8 mouse cellular contexts compared by ENCODE assay signal in genomic region chr17:46623819-46624557, GRCm38 (mm10). TPM values are rescaled to one million over a fixed set of nuclear protein-coding genes. Genes with fewer than 3 reads are reported as not detected.
DNase-seq lines count a peak whose midpoint lies in the region; ATAC-seq and TF ChIP-seq lines count a peak whose summit lies in the region.

No protein-coding gene starts in this region.

- peaks cover 76% of the 10 kb centered on the region for H3K4me1 ChIP-seq in forebrain, embryonic 12.5 days
- H3K4me1 ChIP-seq in forebrain, embryonic 16.5 days (replicated peaks; ENCODE audit: control insufficient read depth, insufficient read depth, low read length), result peaks cover 72% of the 10 kb centered on the region
- H3K4me1 ChIP-seq in bone marrow macrophage, adult 2 months (ENCODE audit: control insufficient read depth, insufficient read depth, low read length), result peaks cover 18% of the 10 kb centered on the region

- peak; percentile 43 for DNase-seq in lung, postnatal 36 days
- DNase-seq in adipocyte (ENCODE audit: low spot score), result no peak
- no peak for DNase-seq in T-cell, adult 2 months (ENCODE audit: low spot score)
- no peak for DNase-seq in left cerebral cortex, adult 2 months (ENCODE audit: extremely low spot score in 1 of 2, low spot score in 2 of 2)

- H3K27me3 ChIP-seq in forebrain, embryonic 12.5 days, result no peaks in the 10 kb centered on the region
- H3K27me3 ChIP-seq in forebrain, embryonic 16.5 days (replicated peaks; ENCODE audit: control insufficient read depth, insufficient read depth, low read length), result no peaks in the 10 kb centered on the region

- TF ChIP-seq CTCF in bone marrow macrophage, adult 2 months (IDR thresholded peaks at IDR 0.05; ENCODE audit: low read depth, low read length), result no peak
- no peak; the same call in 1 of the 2 replicates for TF ChIP-seq CTCF in left cerebral cortex, adult 2 months (IDR thresholded peaks at IDR 0.05)

- WGBS in forebrain, embryonic 12.5 days, result 38% methylated on average over 10 of the region's 10 CpGs
- 21% methylated on average over 10 of the region's 10 CpGs for WGBS in forebrain, embryonic 16.5 days

- no peak for TF ChIP-seq POLR2A in bone marrow macrophage, adult 2 months (IDR thresholded peaks at IDR 0.05; ENCODE audit: borderline replicate concordance, low read depth, low read length)

- H3K36me3 ChIP-seq in forebrain, embryonic 12.5 days (replicated peaks), result no peaks in the 10 kb centered on the region
- no peaks in the 10 kb centered on the region for H3K36me3 ChIP-seq in forebrain, embryonic 16.5 days (ENCODE audit: control insufficient read depth, insufficient read depth)

- 0 out of 2 replicates have a peak overlapping the region, but pooled peaks have one; percentile 21 for H3K9ac ChIP-seq in forebrain, embryonic 12.5 days
- H3K9ac ChIP-seq in forebrain, embryonic 16.5 days (replicated peaks; ENCODE audit: low read depth, low read length), result no peak overlapping the region

- H3K27ac ChIP-seq in forebrain, embryonic 12.5 days, result peak overlapping the region; percentile 53
- H3K27ac ChIP-seq in forebrain, embryonic 16.5 days (ENCODE audit: low read length), result no peak overlapping the region
- H3K27ac ChIP-seq in bone marrow macrophage, adult 2 months (ENCODE audit: insufficient read depth, low read depth, low read length), result peak overlapping the region; percentile 66
- no peak overlapping the region for H3K27ac ChIP-seq in left cerebral cortex, adult 2 months

- intact Hi-C loops in left cerebral cortex, adult 2 months (cut with DNase I), result no loop called here

- no peaks in the 10 kb centered on the region for H3K9me3 ChIP-seq in forebrain, embryonic 12.5 days
- H3K9me3 ChIP-seq in forebrain, embryonic 16.5 days (ENCODE audit: control insufficient read depth, low read length), result no peaks in the 10 kb centered on the region

- ATAC-seq in forebrain, embryonic 12.5 days (ENCODE audit: low FRiP score), result no peak
- no peak for ATAC-seq in forebrain, embryonic 16.5 days
- ATAC-seq in hematopoietic stem cell, adult 5-6 weeks (replicated peaks in 1 of 2; ENCODE audit: insufficient read depth in 1 of 2, low FRiP score in 2 of 2, low TSS enrichment in 1 of 2, low read depth in 1 of 2, poor library complexity in 2 of 2, severe bottlenecking in 2 of 2), result peak; percentile 21 to 33

- 0 out of 2 replicates have a peak overlapping the region, but pooled peaks have one; percentile 2 for H3K4me2 ChIP-seq in forebrain, embryonic 12.5 days
- H3K4me2 ChIP-seq in forebrain, embryonic 16.5 days (ENCODE audit: low read length), result no peak overlapping the region

- H3K4me3 ChIP-seq in forebrain, embryonic 12.5 days (replicated peaks), result no peak overlapping the region
- no peak overlapping the region for H3K4me3 ChIP-seq in forebrain, embryonic 16.5 days (replicated peaks; ENCODE audit: low read length)
- H3K4me3 ChIP-seq in bone marrow macrophage, adult 2 months (ENCODE audit: insufficient read depth, low read length), result no peak overlapping the region
- H3K4me3 ChIP-seq in left cerebral cortex, adult 2 months, result no peak overlapping the region

RNA-seq across cellular contexts. Expression of gene Ptk7, which starts 5.3 kb away (rescaled TPM):
- polyA plus RNA-seq in forebrain, embryonic 12.5 days (2016; fragmentation: Nextera tagmentation; extraction: Ambion mirVana), result 55.3 and 56.4 TPM in 2 replicates
- 33.9 and 36.5 TPM in 2 replicates for polyA plus RNA-seq in forebrain, embryonic 16.5 days (2015; fragmentation: Nextera tagmentation; extraction: Ambion mirVana)
- 0.43 and 0.56 TPM in 2 replicates for polyA plus RNA-seq in bone marrow macrophage, adult 2 months (2012; ENCODE audit: insufficient read depth, insufficient read length, missing spikeins)
- total RNA-seq in hematopoietic stem cell, adult 5-6 weeks (2017), result 7.2 and 15.6 TPM in 2 replicates
- total RNA-seq in left cerebral cortex, adult 2 months (2021), result 1 to 10 TPM; 8.3 to 9.4 TPM

RNA-seq across cellular contexts. Expression of gene Klc4, which starts 21.8 kb away (rescaled TPM):
- polyA plus RNA-seq in forebrain, embryonic 12.5 days (2016; fragmentation: Nextera tagmentation; extraction: Ambion mirVana), result 39.0 and 42.5 TPM in 2 replicates
- 42.8 and 43.9 TPM in 2 replicates for polyA plus RNA-seq in forebrain, embryonic 16.5 days (2015; fragmentation: Nextera tagmentation; extraction: Ambion mirVana)
- 45.3 and 48.8 TPM in 2 replicates for polyA plus RNA-seq in bone marrow macrophage, adult 2 months (2012; ENCODE audit: insufficient read depth, insufficient read length, missing spikeins)
- 11.9 and 15.2 TPM in 2 replicates for total RNA-seq in hematopoietic stem cell, adult 5-6 weeks (2017)
- 10 to 100 TPM; 21.9 to 24.4 TPM for total RNA-seq in left cerebral cortex, adult 2 months (2021)

RNA-seq across cellular contexts. Expression of gene Mrpl2, which starts 22.0 kb away (rescaled TPM):
- polyA plus RNA-seq in forebrain, embryonic 12.5 days (2016; fragmentation: Nextera tagmentation; extraction: Ambion mirVana), result 76.6 and 102 TPM in 2 replicates
- polyA plus RNA-seq in forebrain, embryonic 16.5 days (2015; fragmentation: Nextera tagmentation; extraction: Ambion mirVana), result 66.1 and 74.9 TPM in 2 replicates
- 38.2 and 39.9 TPM in 2 replicates for polyA plus RNA-seq in bone marrow macrophage, adult 2 months (2012; ENCODE audit: insufficient read depth, insufficient read length, missing spikeins)
- total RNA-seq in hematopoietic stem cell, adult 5-6 weeks (2017), result 61.8 and 66.1 TPM in 2 replicates
- 10 to 100 TPM; 49.1 to 53.2 TPM for total RNA-seq in left cerebral cortex, adult 2 months (2021)

RNA-seq across cellular contexts. Expression of gene Cul7, which starts 26.1 kb away (rescaled TPM):
- polyA plus RNA-seq in forebrain, embryonic 12.5 days (2016; fragmentation: Nextera tagmentation; extraction: Ambion mirVana), result 46.5 and 47.8 TPM in 2 replicates
- 38.8 and 42.8 TPM in 2 replicates for polyA plus RNA-seq in forebrain, embryonic 16.5 days (2015; fragmentation: Nextera tagmentation; extraction: Ambion mirVana)
- 14.5 and 15.4 TPM in 2 replicates for polyA plus RNA-seq in bone marrow macrophage, adult 2 months (2012; ENCODE audit: insufficient read depth, insufficient read length, missing spikeins)
- total RNA-seq in hematopoietic stem cell, adult 5-6 weeks (2017), result 27.0 and 37.8 TPM in 2 replicates
- total RNA-seq in left cerebral cortex, adult 2 months (2021), result 10 to 100 TPM; 25.9 to 30.0 TPM

RNA-seq across cellular contexts. Expression of gene Rrp36, which starts 50.2 kb away (rescaled TPM):
- 54.4 and 57.6 TPM in 2 replicates for polyA plus RNA-seq in forebrain, embryonic 12.5 days (2016; fragmentation: Nextera tagmentation; extraction: Ambion mirVana)
- polyA plus RNA-seq in forebrain, embryonic 16.5 days (2015; fragmentation: Nextera tagmentation; extraction: Ambion mirVana), result 47.7 and 51.1 TPM in 2 replicates
- polyA plus RNA-seq in bone marrow macrophage, adult 2 months (2012; ENCODE audit: insufficient read depth, insufficient read length, missing spikeins), result 25.8 and 27.7 TPM in 2 replicates
- total RNA-seq in hematopoietic stem cell, adult 5-6 weeks (2017), result 38.1 and 47.0 TPM in 2 replicates
- total RNA-seq in left cerebral cortex, adult 2 months (2021), result 10 to 100 TPM; 14.9 to 15.7 TPM

Comparison
In these comparisons a context has a peak if more than half of its experiments do, and no peak if none do; other contexts are left out.
1. H3K27ac ChIP-seq: peak in forebrain, embryonic 12.5 days (single experiment) and bone marrow macrophage, adult 2 months (single experiment); none in forebrain, embryonic 16.5 days (single experiment) and left cerebral cortex, adult 2 months (single experiment).
2. ATAC-seq: peak in hematopoietic stem cell, adult 5-6 weeks (2 of 2); none in forebrain, embryonic 12.5 days (single experiment) and forebrain, embryonic 16.5 days (single experiment).
3. RNA of gene Ptk7, which starts 5.3 kb away (polyA plus RNA-seq): 55.3 to 56.4 TPM in forebrain, embryonic 12.5 days and 33.9 to 36.5 TPM in forebrain, embryonic 16.5 days; 0.43 to 0.56 TPM in bone marrow macrophage, adult 2 months; every median in the first group is over 10 times any median in the second.